Mouse (Mus musculus) neural tube, embryonic 14.5 days (tissue): ENCODE measurements at regions not wholly inside any gene's neighbourhood (a gene's known extent, or its start where the extent isn't known, plus 50 kb on each side); places are given as distances from the start of the nearest gene placed in this dataset.

ENCODE experiments used
- ATAC-seq: fragments of 200-750 bp; cut with Nextera tagmentation; 2 replicates; pipeline ENCODE4 v1.8.0; 2017; ENCODE audit warnings: low read depth, mild to moderate bottlenecking, moderate TSS enrichment, moderate library complexity
- H3K27ac ChIP-seq: fragments of 300-500 bp; sonication (generic); 2 replicates; pipeline ENCODE4 v1.5.1; 2014; ENCODE audit warnings: low read depth, mild to moderate bottlenecking, control low read depth, low read length, moderate library complexity, mixed read lengths
- H3K27me3 ChIP-seq: fragments of 300-500 bp; sonication (generic); 2 replicates; pipeline ENCODE4 v1.6.1; 2014; ENCODE audit warnings: low read length; ENCODE audit not compliant: control insufficient read depth, insufficient read depth
- H3K36me3 ChIP-seq: fragments of 300-500 bp; sonication (generic); 2 replicates; pipeline ENCODE4 v1.6.1; 2014; ENCODE audit warnings: low read length, mixed read lengths; ENCODE audit not compliant: control insufficient read depth, insufficient read depth
- H3K4me1 ChIP-seq: fragments of 300-500 bp; sonication (generic); 2 replicates; pipeline ENCODE4 v1.6.1; 2014; ENCODE audit warnings: low read length; ENCODE audit not compliant: control insufficient read depth, insufficient read depth
- H3K4me2 ChIP-seq: fragments of 300-500 bp; sonication (generic); 2 replicates; pipeline ENCODE4 v1.6.1; 2014; ENCODE audit warnings: mild to moderate bottlenecking, low read depth, low read length, control low read depth
- H3K4me3 ChIP-seq: fragments of 300-500 bp; sonication (generic); 2 replicates; pipeline ENCODE4 v1.5.1; 2014; ENCODE audit warnings: low read depth, low read length, control low read depth, mixed read lengths
- H3K9ac ChIP-seq: fragments of 300-500 bp; sonication (generic); replicated peaks from 2 replicates; pipeline ENCODE4 v1.6.1; 2014; ENCODE audit warnings: low read depth, mild to moderate bottlenecking, control low read depth, low read length, mixed read lengths
- H3K9me3 ChIP-seq: fragments of 300-500 bp; sonication (generic); 2 replicates; pipeline ENCODE4 v1.6.1; 2016; ENCODE audit warnings: low read length; ENCODE audit not compliant: control insufficient read depth
- WGBS: fragments of 180-500 bp; shearing (Covaris S2); extraction: QIAGEN DNeasy Blood & Tissue Kit; methylation state at CpG from one replicate; pipeline ENCODE4 v1.1.7; 2014; 5-methylcytosine and 5-hydroxymethylcytosine counted together

GRCm38 (mm10) chr13:31254016-31254415 lies 280.0 kb downstream of the Gm5447 start:
- H3K27ac ChIP-seq, result no peak overlapping the region
- H3K4me2 ChIP-seq, result no peak overlapping the region
- no peak for ATAC-seq
- H3K4me3 ChIP-seq, result no peak overlapping the region
- H3K9me3 ChIP-seq, result no peaks in the 10 kb centered on the region
- no peak overlapping the region for H3K9ac ChIP-seq
- WGBS, result 84% methylated on average over 4 of the region's 4 CpGs
- no peaks in the 10 kb centered on the region for H3K4me1 ChIP-seq
- H3K27me3 ChIP-seq, result no peaks in the 10 kb centered on the region
- H3K36me3 ChIP-seq, result no peaks in the 10 kb centered on the region

GRCm38 (mm10) chr13:31254744-31255143 lies 280.7 kb downstream of the Gm5447 start:
- no peak overlapping the region for H3K4me3 ChIP-seq
- H3K27me3 ChIP-seq, result no peaks in the 10 kb centered on the region
- H3K9me3 ChIP-seq, result no peaks in the 10 kb centered on the region
- 95% methylated on average over 3 of the region's 3 CpGs for WGBS
- no peak overlapping the region for H3K27ac ChIP-seq
- no peak for ATAC-seq
- no peaks in the 10 kb centered on the region for H3K4me1 ChIP-seq
- no peaks in the 10 kb centered on the region for H3K36me3 ChIP-seq
- H3K4me2 ChIP-seq, result no peak overlapping the region
- H3K9ac ChIP-seq, result no peak overlapping the region

GRCm38 (mm10) chr13:31255506-31255905 lies 281.5 kb downstream of the Gm5447 start:
- Histone ChIP-seq H3K27me3 (no peaks in the 10 kb centered on the region), H3K4me2 (no peak overlapping the region), H3K27ac (no peak overlapping the region), H3K4me3 (no peak overlapping the region), H3K36me3 (no peaks in the 10 kb centered on the region), H3K9me3 (no peaks in the 10 kb centered on the region), H3K9ac (no peak overlapping the region), H3K4me1 (no peaks in the 10 kb centered on the region)
- 86% methylated on average over 3 of the region's 3 CpGs for WGBS
- ATAC-seq, result no peak

- no peaks in the 10 kb centered on the region for H3K36me3 ChIP-seq
- no peaks in the 10 kb centered on the region for H3K4me1 ChIP-seq
- H3K9ac ChIP-seq, result no peak overlapping the region
- H3K27ac ChIP-seq, result no peak overlapping the region
- WGBS, result 75% methylated on average over 3 of the region's 3 CpGs
- H3K27me3 ChIP-seq, result no peaks in the 10 kb centered on the region
- no peaks in the 10 kb centered on the region for H3K9me3 ChIP-seq
- no peak overlapping the region for H3K4me3 ChIP-seq
- no peak for ATAC-seq
- no peak overlapping the region for H3K4me2 ChIP-seq
Observed at GRCm38 (mm10) chr13:31267865-31268264, 288.1 kb upstream of the Foxq1 start.

- no peak overlapping the region for H3K4me2 ChIP-seq
- 59% methylated on average over 6 of the region's 6 CpGs for WGBS
- H3K27ac ChIP-seq, result no peak overlapping the region
- no peaks in the 10 kb centered on the region for H3K36me3 ChIP-seq
- no peaks in the 10 kb centered on the region for H3K9me3 ChIP-seq
- H3K9ac ChIP-seq, result no peak overlapping the region
- ATAC-seq, result no peak
- H3K4me3 ChIP-seq, result no peak overlapping the region
- H3K4me1 ChIP-seq, result no peaks in the 10 kb centered on the region
- H3K27me3 ChIP-seq, result no peaks in the 10 kb centered on the region
Observed at GRCm38 (mm10) chr13:31276005-31276644, 279.8 kb upstream of the Foxq1 start.

GRCm38 (mm10) chr13:31290630-31291029 lies 265.3 kb upstream of the Foxq1 start:
- no peaks in the 10 kb centered on the region for H3K4me1 ChIP-seq
- H3K4me2 ChIP-seq, result no peak overlapping the region
- H3K27me3 ChIP-seq, result no peaks in the 10 kb centered on the region
- H3K4me3 ChIP-seq, result no peak overlapping the region
- no peaks in the 10 kb centered on the region for H3K9me3 ChIP-seq
- no peak overlapping the region for H3K27ac ChIP-seq
- ATAC-seq, result no peak
- WGBS, result 92% methylated on average over 7 of the region's 7 CpGs
- no peaks in the 10 kb centered on the region for H3K36me3 ChIP-seq
- H3K9ac ChIP-seq, result no peak overlapping the region

- H3K4me2 ChIP-seq, result no peak overlapping the region
- H3K27ac ChIP-seq, result no peak overlapping the region
- H3K4me3 ChIP-seq, result no peak overlapping the region
- ATAC-seq, result no peak
- no peaks in the 10 kb centered on the region for H3K36me3 ChIP-seq
- no peaks in the 10 kb centered on the region for H3K9me3 ChIP-seq
- H3K9ac ChIP-seq, result no peak overlapping the region
- H3K4me1 ChIP-seq, result no peaks in the 10 kb centered on the region
- 89% methylated on average over 13 of the region's 13 CpGs for WGBS
- no peaks in the 10 kb centered on the region for H3K27me3 ChIP-seq
Observed at GRCm38 (mm10) chr13:31292584-31293387, 263.1 kb upstream of the Foxq1 start.

GRCm38 (mm10) chr13:31294011-31294410 lies 261.9 kb upstream of the Foxq1 start:
- H3K9me3 ChIP-seq, result no peaks in the 10 kb centered on the region
- H3K36me3 ChIP-seq, result no peaks in the 10 kb centered on the region
- H3K4me2 ChIP-seq, result no peak overlapping the region
- H3K27ac ChIP-seq, result no peak overlapping the region
- H3K9ac ChIP-seq, result no peak overlapping the region
- ATAC-seq, result no peak
- WGBS, result 90% methylated on average over 7 of the region's 7 CpGs
- no peaks in the 10 kb centered on the region for H3K27me3 ChIP-seq
- H3K4me3 ChIP-seq, result no peak overlapping the region
- no peaks in the 10 kb centered on the region for H3K4me1 ChIP-seq

GRCm38 (mm10) chr13:31303194-31303593 lies 252.7 kb upstream of the Foxq1 start:
- Histone ChIP-seq H3K4me1 (no peaks in the 10 kb centered on the region), H3K27me3 (no peaks in the 10 kb centered on the region), H3K9ac (no peak overlapping the region), H3K36me3 (no peaks in the 10 kb centered on the region), H3K27ac (no peak overlapping the region), H3K4me2 (no peak overlapping the region), H3K4me3 (no peak overlapping the region), H3K9me3 (no peaks in the 10 kb centered on the region)
- 77% methylated on average over 5 of the region's 5 CpGs for WGBS
- ATAC-seq, result no peak
